Mouse (Mus musculus): ENCODE measurements around the gene Cyp2c67.
"Not testable (repeated sequence)": the region's sequence is repeated elsewhere in the genome, so short reads cannot be mapped to it uniquely, and the experiment has no call there.

The Cyp2c67 gene

GRCm38 (mm10) chr19:39648938-39649337 lies at the start of gene Cyp2c67:
Gene Cyp2c67, minus strand, starts transcription at chr19:39649051.
- in situ Hi-C loops (cut with MboI; ENCODE audit: low pct_unique_long_range_greater_than_20kb in 1 of 2, low sequenced_read_pairs in 2 of 2, unreplicated experiment in 1 of 2) = no loop called here

- in situ Hi-C loops (cut with MboI; ENCODE audit: low pct_unique_long_range_greater_than_20kb in 1 of 2, low sequenced_read_pairs in 2 of 2, unreplicated experiment in 1 of 2) = not testable (repeated sequence)
Observed at GRCm38 (mm10) chr19:39665650-39666049, 16.8 kb upstream of the Cyp2c67 start.

- in situ Hi-C loops (cut with MboI; ENCODE audit: low pct_unique_long_range_greater_than_20kb in 1 of 2, low sequenced_read_pairs in 2 of 2, unreplicated experiment in 1 of 2) = no loop called here
Observed at GRCm38 (mm10) chr19:39652381-39652780, 3.5 kb upstream of the Cyp2c67 start.

- in situ Hi-C loops (cut with MboI; ENCODE audit: low pct_unique_long_range_greater_than_20kb in 1 of 2, low sequenced_read_pairs in 2 of 2, unreplicated experiment in 1 of 2) = no loop called here
Observed at GRCm38 (mm10) chr19:39647519-39647918, 1.3 kb downstream of the Cyp2c67 start.

- in situ Hi-C loops (cut with MboI; ENCODE audit: low pct_unique_long_range_greater_than_20kb in 1 of 2, low sequenced_read_pairs in 2 of 2, unreplicated experiment in 1 of 2) = not testable (repeated sequence)
Observed at GRCm38 (mm10) chr19:39644551-39644950, 4.3 kb downstream of the Cyp2c67 start.
